Mouse (Mus musculus) brain, embryonic 14.5 days (tissue): ENCODE measurements at regions not wholly inside any gene's neighbourhood (a gene's known extent, or its start where the extent isn't known, plus 50 kb on each side); places are given as distances from the start of the nearest gene placed in this dataset.

ENCODE experiments used
- CTCF ChIP-seq: fragments of 200-500 bp; IDR thresholded peaks from 2 replicates; pipeline ENCODE4 v1.5.1; 2012; ENCODE audit warnings: inconsistent platforms, mild to moderate bottlenecking, moderate library complexity, borderline replicate concordance; ENCODE audit not compliant: insufficient read depth, insufficient read length; ENCODE audit errors: extremely low read depth
- POLR2A ChIP-seq: fragments of 200-500 bp; IDR thresholded peaks from 2 replicates; pipeline ENCODE4 v1.6.1; 2012; ENCODE audit warnings: mild to moderate bottlenecking, inconsistent platforms, borderline replicate concordance; ENCODE audit not compliant: poor library complexity, insufficient read depth, insufficient read length, severe bottlenecking; ENCODE audit errors: extremely low read depth

GRCm38 (mm10) chr6:51329070-51329995 lies 103.1 kb upstream of the Nfe2l3 start:
- TF ChIP-seq POLR2A (no peak), CTCF (no peak)
